Mouse (Mus musculus): ENCODE results near the gene Klhl12. TPM values are rescaled to one million over a fixed set of nuclear protein-coding genes. Genes with fewer than 3 reads are reported as not detected.
A peak's percentile ranks its signal among the peaks of the same experiment; 100 is the strongest.

Klhl12 gene
- polyA plus RNA-seq, 1 experiment = 7.7 TPM

GRCm38 (mm10) chr1:134494428-134495215 is 39.3 kb downstream of the Klhl12 start, which contains the start of gene Rabif:
Gene Rabif, plus strand, starts transcription at chr1:134494648.
- peak; percentile 99 for DNase-seq
- H3K4me1 ChIP-seq (replicated peaks; ENCODE audit: control insufficient read depth, insufficient read depth, low read length) = peaks cover 4% of the 10 kb centered on the region
- H3K4me3 ChIP-seq (ENCODE audit: control insufficient read depth, insufficient read depth, low read length) = peak within 1 kb of the TSS; percentile 68
- H3K27ac ChIP-seq (ENCODE audit: control insufficient read depth, insufficient read depth, low read length) = peak within 1 kb of the TSS; percentile 63
- under 1% methylated on average over 58 of the region's 58 CpGs for WGBS
- TF ChIP-seq POLR2A (IDR thresholded peaks at IDR 0.05; ENCODE audit: control insufficient read depth, extremely low read depth, insufficient read depth, low read length, poor library complexity) = peak; percentile 88
- peak; percentile 38; the same call in 1 of the 2 replicates for TF ChIP-seq CTCF (IDR thresholded peaks at IDR 0.05; ENCODE audit: borderline replicate concordance, control insufficient read depth, extremely low read depth, insufficient read depth, low read length, poor library complexity)
- no peaks in the 10 kb centered on the region for H3K36me3 ChIP-seq (ENCODE audit: control insufficient read depth, insufficient read depth, low read length)
- H3K27me3 ChIP-seq (ENCODE audit: control insufficient read depth, insufficient read depth, low read length) = no peaks in the 10 kb centered on the region

- H3K4me1 ChIP-seq (replicated peaks; ENCODE audit: control insufficient read depth, insufficient read depth, low read length) = peaks cover 4% of the 10 kb centered on the region
- no peak overlapping the region for H3K27ac ChIP-seq (ENCODE audit: control insufficient read depth, insufficient read depth, low read length)
- peak overlapping the region; percentile 68 for H3K4me3 ChIP-seq (ENCODE audit: control insufficient read depth, insufficient read depth, low read length)
- no peaks in the 10 kb centered on the region for H3K36me3 ChIP-seq (ENCODE audit: control insufficient read depth, insufficient read depth, low read length)
- 9% methylated on average over 5 of the region's 5 CpGs for WGBS
- TF ChIP-seq CTCF (IDR thresholded peaks at IDR 0.05; ENCODE audit: borderline replicate concordance, control insufficient read depth, extremely low read depth, insufficient read depth, low read length, poor library complexity) = no peak
- no peak for TF ChIP-seq POLR2A (IDR thresholded peaks at IDR 0.05; ENCODE audit: control insufficient read depth, extremely low read depth, insufficient read depth, low read length, poor library complexity)
- no peak for DNase-seq
- no peaks in the 10 kb centered on the region for H3K27me3 ChIP-seq (ENCODE audit: control insufficient read depth, insufficient read depth, low read length)
Measured at GRCm38 (mm10) chr1:134495216-134495539, 39.8 kb downstream of the Klhl12 start.

GRCm38 (mm10) chr1:134495991-134496390 is 40.7 kb downstream of the Klhl12 start:
- WGBS = 87% methylated on average over 10 of the region's 10 CpGs
- no peaks in the 10 kb centered on the region for H3K27me3 ChIP-seq (ENCODE audit: control insufficient read depth, insufficient read depth, low read length)
- TF ChIP-seq POLR2A (IDR thresholded peaks at IDR 0.05; ENCODE audit: control insufficient read depth, extremely low read depth, insufficient read depth, low read length, poor library complexity) (no peak), CTCF (IDR thresholded peaks at IDR 0.05; ENCODE audit: borderline replicate concordance, control insufficient read depth, extremely low read depth, insufficient read depth, low read length, poor library complexity) (no peak)
- DNase-seq = no peak
- H3K4me1 ChIP-seq (replicated peaks; ENCODE audit: control insufficient read depth, insufficient read depth, low read length) = peaks cover 4% of the 10 kb centered on the region
- no peak overlapping the region for H3K4me3 ChIP-seq (ENCODE audit: control insufficient read depth, insufficient read depth, low read length)
- no peak overlapping the region for H3K27ac ChIP-seq (ENCODE audit: control insufficient read depth, insufficient read depth, low read length)
- no peaks in the 10 kb centered on the region for H3K36me3 ChIP-seq (ENCODE audit: control insufficient read depth, insufficient read depth, low read length)

- no peak for TF ChIP-seq CTCF (IDR thresholded peaks at IDR 0.05; ENCODE audit: borderline replicate concordance, control insufficient read depth, extremely low read depth, insufficient read depth, low read length, poor library complexity)
- Histone ChIP-seq H3K4me3 (ENCODE audit: control insufficient read depth, insufficient read depth, low read length) (no peak overlapping the region), H3K36me3 (ENCODE audit: control insufficient read depth, insufficient read depth, low read length) (no peaks in the 10 kb centered on the region), H3K27ac (ENCODE audit: control insufficient read depth, insufficient read depth, low read length) (no peak overlapping the region), H3K27me3 (ENCODE audit: control insufficient read depth, insufficient read depth, low read length) (no peaks in the 10 kb centered on the region), H3K4me1 (replicated peaks; ENCODE audit: control insufficient read depth, insufficient read depth, low read length) (peaks cover 2% of the 10 kb centered on the region)
- no peak for DNase-seq
- WGBS = 87% methylated on average over 1 of the region's 1 CpGs
Measured at GRCm38 (mm10) chr1:134500916-134501315, 45.6 kb downstream of the Klhl12 start.

- TF ChIP-seq CTCF (IDR thresholded peaks at IDR 0.05; ENCODE audit: borderline replicate concordance, control insufficient read depth, extremely low read depth, insufficient read depth, low read length, poor library complexity) = no peak
- TF ChIP-seq POLR2A (IDR thresholded peaks at IDR 0.05; ENCODE audit: control insufficient read depth, extremely low read depth, insufficient read depth, low read length, poor library complexity) = no peak
- Histone ChIP-seq H3K4me1 (replicated peaks; ENCODE audit: control insufficient read depth, insufficient read depth, low read length) (peaks cover 8% of the 10 kb centered on the region), H3K27me3 (ENCODE audit: control insufficient read depth, insufficient read depth, low read length) (no peaks in the 10 kb centered on the region), H3K36me3 (ENCODE audit: control insufficient read depth, insufficient read depth, low read length) (peaks cover 16% of the 10 kb centered on the region), H3K4me3 (ENCODE audit: control insufficient read depth, insufficient read depth, low read length) (no peak overlapping the region), H3K27ac (ENCODE audit: control insufficient read depth, insufficient read depth, low read length) (no peak overlapping the region)
- DNase-seq = no peak
- WGBS = 98% methylated on average over 8 of the region's 8 CpGs
Measured at GRCm38 (mm10) chr1:134506201-134506600, 50.9 kb downstream of the Klhl12 start.

- TF ChIP-seq POLR2A (IDR thresholded peaks at IDR 0.05; ENCODE audit: control insufficient read depth, extremely low read depth, insufficient read depth, low read length, poor library complexity) (no peak), CTCF (IDR thresholded peaks at IDR 0.05; ENCODE audit: borderline replicate concordance, control insufficient read depth, extremely low read depth, insufficient read depth, low read length, poor library complexity) (no peak)
- H3K27ac ChIP-seq (ENCODE audit: control insufficient read depth, insufficient read depth, low read length) = peak overlapping the region; percentile 71
- peaks cover 9% of the 10 kb centered on the region; the same call in 1 of the 2 replicates for H3K27me3 ChIP-seq (ENCODE audit: control insufficient read depth, insufficient read depth, low read length)
- DNase-seq = peak; percentile 43
- peaks cover 16% of the 10 kb centered on the region for H3K36me3 ChIP-seq (ENCODE audit: control insufficient read depth, insufficient read depth, low read length)
- H3K4me1 ChIP-seq (replicated peaks; ENCODE audit: control insufficient read depth, insufficient read depth, low read length) = peaks cover 18% of the 10 kb centered on the region
- H3K4me3 ChIP-seq (ENCODE audit: control insufficient read depth, insufficient read depth, low read length) = no peak overlapping the region
- WGBS = 19% methylated on average over 7 of the region's 7 CpGs
Measured at GRCm38 (mm10) chr1:134510018-134510417, 54.7 kb downstream of the Klhl12 start.

Data from thymus, adult 2 months (tissue).